ENCODE assay signal across 8 mouse cellular contexts in genomic region chr17:35242015-35242941, GRCm38 (mm10). TPM values are rescaled to one million over a fixed set of nuclear protein-coding genes. Genes with fewer than 3 reads are reported as not detected.
DNase-seq lines count a peak whose midpoint lies in the region; ATAC-seq lines count a peak whose summit lies in the region.

No protein-coding gene starts in this region.

- H3K36me3 ChIP-seq in hindbrain, embryonic 11.5 days (ENCODE audit: control insufficient read depth, insufficient read depth, low read length) = peaks cover 32% of the 10 kb centered on the region

- no peaks in the 10 kb centered on the region for H3K27me3 ChIP-seq in hindbrain, embryonic 11.5 days (ENCODE audit: control insufficient read depth, insufficient read depth, low read length)

- H3K4me3 ChIP-seq in hindbrain, embryonic 11.5 days (ENCODE audit: low read depth, low read length) = peak overlapping the region; percentile 97

- ATAC-seq in erythroblast, adult 5-6 weeks (replicated peaks; ENCODE audit: low FRiP score, poor library complexity, severe bottlenecking) = peak; percentile 70
- ATAC-seq in hindbrain, embryonic 11.5 days (ENCODE audit: low FRiP score) = peak; percentile 71
- ATAC-seq in megakaryocyte-erythroid progenitor cell, adult 5-6 weeks (replicated peaks; ENCODE audit: low FRiP score, low TSS enrichment, poor library complexity, severe bottlenecking) = peak; percentile 65

- peak overlapping the region; percentile 100 for H3K9ac ChIP-seq in hindbrain, embryonic 11.5 days (ENCODE audit: low read depth, low read length)

- intact Hi-C loops in left cerebral cortex, postnatal 14 days (cut with DNase I) = no loop called here

- no peaks in the 10 kb centered on the region for H3K9me3 ChIP-seq in hindbrain, embryonic 11.5 days (ENCODE audit: control insufficient read depth, low read length)

- WGBS in hindbrain, embryonic 11.5 days = under 1% methylated on average over 55 of the region's 55 CpGs

- H3K4me1 ChIP-seq in hindbrain, embryonic 11.5 days (replicated peaks; ENCODE audit: control insufficient read depth, insufficient read depth, low read length) = peaks cover 24% of the 10 kb centered on the region

- peak overlapping the region; percentile 98 for H3K27ac ChIP-seq in hindbrain, embryonic 11.5 days (ENCODE audit: low read depth, low read length)

- DNase-seq in gastrocnemius, postnatal 10 days = peak; percentile 70
- no peak for DNase-seq in gastrocnemius, adult 8-10 months (ENCODE audit: low spot score in 2 of 2)
- DNase-seq in adrenal gland, postnatal 25 days = peak; percentile 66
- peak; percentile 82 for DNase-seq in hindbrain, embryonic 11.5 days (ENCODE audit: low spot score)
- DNase-seq in left cerebral cortex, postnatal 14 days (ENCODE audit: low spot score in 2 of 2) = peak; percentile 54 to 75
- DNase-seq in spleen, adult 18-20 months = peak; percentile 49 to 50

- H3K4me2 ChIP-seq in hindbrain, embryonic 11.5 days (replicated peaks; ENCODE audit: low read depth, low read length) = peak overlapping the region; percentile 71

RNA-seq across cellular contexts. Expression of gene Ddx39b, which starts 0.7 kb away (rescaled TPM):
- total RNA-seq in gastrocnemius, postnatal 10 days (2021) = 100 to 1,000 TPM; 147 to 169 TPM
- 10 to 100 TPM; 77.1 to 93.9 (median 81.7) TPM for total RNA-seq in gastrocnemius, adult 8-10 months (2022)
- total RNA-seq in adrenal gland, postnatal 25 days (2021) = 237 and 249 TPM in 2 replicates
- 65.7 and 80.5 TPM in 2 replicates for total RNA-seq in erythroblast, adult 5-6 weeks (2015; ENCODE audit: low replicate concordance)
- 48.1 and 50.2 TPM in 2 replicates for total RNA-seq in erythroblast, adult 5-6 weeks (2017; ENCODE audit: low replicate concordance)
- 633 and 640 TPM in 2 replicates for polyA plus RNA-seq in hindbrain, embryonic 11.5 days (2014; fragmentation: Nextera tagmentation; extraction: Ambion mirVana)
- 100 to 1,000 TPM; 221 to 230 TPM for total RNA-seq in left cerebral cortex, postnatal 14 days (2021)
- 488 and 550 TPM in 2 replicates for total RNA-seq in megakaryocyte-erythroid progenitor cell, adult 5-6 weeks (2014; fragmentation: Nextera tagmentation)
- 211 and 221 TPM in 2 replicates for total RNA-seq in megakaryocyte-erythroid progenitor cell, adult 5-6 weeks (2017)

RNA-seq across cellular contexts. Expression of gene Nfkbil1, which starts 6.7 kb away (rescaled TPM):
- total RNA-seq in gastrocnemius, postnatal 10 days (2021) = 10 to 100 TPM in 1 of 2 experiments, 1 to 10 TPM in 1; 9.9 to 11.1 TPM
- total RNA-seq in gastrocnemius, adult 8-10 months (2022) = 1 to 10 TPM; 6.3 to 8.6 (median 8.0) TPM
- total RNA-seq in adrenal gland, postnatal 25 days (2021) = 18.3 and 24.1 TPM in 2 replicates
- 0.58 and 1.0 TPM in 2 replicates for total RNA-seq in erythroblast, adult 5-6 weeks (2015; ENCODE audit: low replicate concordance)
- 2.2 TPM in 1 of 2 replicates, not detected in the other for total RNA-seq in erythroblast, adult 5-6 weeks (2017; ENCODE audit: low replicate concordance)
- 2.3 and 3.7 TPM in 2 replicates for polyA plus RNA-seq in hindbrain, embryonic 11.5 days (2014; fragmentation: Nextera tagmentation; extraction: Ambion mirVana)
- total RNA-seq in left cerebral cortex, postnatal 14 days (2021) = 10 to 100 TPM; 12.2 to 14.3 TPM
- total RNA-seq in megakaryocyte-erythroid progenitor cell, adult 5-6 weeks (2014; fragmentation: Nextera tagmentation) = 8.8 and 10.1 TPM in 2 replicates
- 3.5 and 10.1 TPM in 2 replicates for total RNA-seq in megakaryocyte-erythroid progenitor cell, adult 5-6 weeks (2017)

RNA-seq across cellular contexts. Expression of gene Atp6v1g2, which starts 8.8 kb away (rescaled TPM):
- total RNA-seq in gastrocnemius, postnatal 10 days (2021) = 1 to 10 TPM; 2.1 to 3.3 TPM
- 1 to 10 TPM; 1.3 to 2.3 (median 1.9) TPM for total RNA-seq in gastrocnemius, adult 8-10 months (2022)
- total RNA-seq in adrenal gland, postnatal 25 days (2021) = 8.0 and 8.4 TPM in 2 replicates
- 1.0 and 2.7 TPM in 2 replicates for total RNA-seq in erythroblast, adult 5-6 weeks (2015; ENCODE audit: low replicate concordance)
- total RNA-seq in erythroblast, adult 5-6 weeks (2017; ENCODE audit: low replicate concordance) = 3.8 TPM in 1 of 2 replicates, not detected in the other
- 14.7 and 16.8 TPM in 2 replicates for polyA plus RNA-seq in hindbrain, embryonic 11.5 days (2014; fragmentation: Nextera tagmentation; extraction: Ambion mirVana)
- 100 to 1,000 TPM; 454 to 455 TPM for total RNA-seq in left cerebral cortex, postnatal 14 days (2021)
- 4.5 and 8.0 TPM in 2 replicates for total RNA-seq in megakaryocyte-erythroid progenitor cell, adult 5-6 weeks (2014; fragmentation: Nextera tagmentation)
- total RNA-seq in megakaryocyte-erythroid progenitor cell, adult 5-6 weeks (2017) = 0.99 and 2.2 TPM in 2 replicates

RNA-seq across cellular contexts. Expression of gene H2-D1, which starts 20.3 kb away (rescaled TPM):
- total RNA-seq in gastrocnemius, postnatal 10 days (2021) = 10 to 100 TPM; 39.3 to 47.2 TPM
- 10 to 100 TPM; 31.3 to 52.9 (median 41.7) TPM for total RNA-seq in gastrocnemius, adult 8-10 months (2022)
- total RNA-seq in adrenal gland, postnatal 25 days (2021) = 86.1 and 109 TPM in 2 replicates
- 117 and 224 TPM in 2 replicates for total RNA-seq in erythroblast, adult 5-6 weeks (2015; ENCODE audit: low replicate concordance)
- 217 and 402 TPM in 2 replicates for total RNA-seq in erythroblast, adult 5-6 weeks (2017; ENCODE audit: low replicate concordance)
- polyA plus RNA-seq in hindbrain, embryonic 11.5 days (2014; fragmentation: Nextera tagmentation; extraction: Ambion mirVana) = 42.9 and 43.2 TPM in 2 replicates
- 10 to 100 TPM; 18.1 to 18.5 TPM for total RNA-seq in left cerebral cortex, postnatal 14 days (2021)
- 237 and 344 TPM in 2 replicates for total RNA-seq in megakaryocyte-erythroid progenitor cell, adult 5-6 weeks (2014; fragmentation: Nextera tagmentation)
- 289 and 334 TPM in 2 replicates for total RNA-seq in megakaryocyte-erythroid progenitor cell, adult 5-6 weeks (2017)

RNA-seq across cellular contexts. Expression of gene Gm16181, which starts 21.6 kb away (rescaled TPM):
- total RNA-seq in gastrocnemius, postnatal 10 days (2021) = not detected
- not detected for total RNA-seq in gastrocnemius, adult 8-10 months (2022)
- not detected in 2 replicates for total RNA-seq in adrenal gland, postnatal 25 days (2021)
- not detected in 2 replicates for total RNA-seq in erythroblast, adult 5-6 weeks (2015; ENCODE audit: low replicate concordance)
- total RNA-seq in erythroblast, adult 5-6 weeks (2017; ENCODE audit: low replicate concordance) = not detected in 2 replicates
- 0.36 and 0.43 TPM in 2 replicates for polyA plus RNA-seq in hindbrain, embryonic 11.5 days (2014; fragmentation: Nextera tagmentation; extraction: Ambion mirVana)
- total RNA-seq in left cerebral cortex, postnatal 14 days (2021) = not detected
- not detected in 2 replicates for total RNA-seq in megakaryocyte-erythroid progenitor cell, adult 5-6 weeks (2014; fragmentation: Nextera tagmentation)
- total RNA-seq in megakaryocyte-erythroid progenitor cell, adult 5-6 weeks (2017) = not detected in 2 replicates

Comparison
In these comparisons a context has a peak if more than half of its experiments do, and no peak if none do; other contexts are left out.
1. DNase-seq: peak in gastrocnemius, postnatal 10 days (single experiment), adrenal gland, postnatal 25 days (single experiment), hindbrain, embryonic 11.5 days (single experiment), left cerebral cortex, postnatal 14 days (2 of 2) and spleen, adult 18-20 months (2 of 2); none in gastrocnemius, adult 8-10 months (0 of 2).
2. RNA of gene Atp6v1g2, which starts 8.8 kb away (total RNA-seq): 454 to 455 TPM in left cerebral cortex, postnatal 14 days; 8.0 to 8.4 TPM in adrenal gland, postnatal 25 days, 0.99 to 8.0 TPM in megakaryocyte-erythroid progenitor cell, adult 5-6 weeks, 1.0 to 3.8 TPM in erythroblast, adult 5-6 weeks, 2.1 to 3.3 TPM in gastrocnemius, postnatal 10 days and 1.3 to 2.3 TPM in gastrocnemius, adult 8-10 months; every median in the first group is over 10 times any median in the second.
3. Peak in every context shown above with its lines, with median percentiles within 50 percentile points of each other: ATAC-seq.